Mouse (Mus musculus): Measurements from ENCODE around the gene Macrod2.

Macrod2 gene

GRCm38 (mm10) chr2:141434731-141435570 is 1039.8 kb downstream of the Macrod2 start:
- in situ Hi-C loops (cut with MboI, MseI), result loop anchor here in 1 of 2 experiments (10.0 kb wide), 1 partner anchor 1220 kb away; no protein-coding TSS in a partner anchor

GRCm38 (mm10) chr2:141441896-141442295 is 1046.8 kb downstream of the Macrod2 start:
- in situ Hi-C loops (cut with MboI, MseI), result no loop called here

- in situ Hi-C loops (cut with MboI, MseI), result no loop called here
Observed at GRCm38 (mm10) chr2:141449078-141449680, 1054.1 kb downstream of the Macrod2 start.

GRCm38 (mm10) chr2:141463946-141464345 is 1068.8 kb downstream of the Macrod2 start:
- in situ Hi-C loops (cut with MboI, MseI), result no loop called here

GRCm38 (mm10) chr2:141472791-141473190 is 1077.7 kb downstream of the Macrod2 start:
- in situ Hi-C loops (cut with MboI, MseI), result no loop called here

- in situ Hi-C loops (cut with MboI, MseI), result no loop called here
Observed at GRCm38 (mm10) chr2:141477585-141477984, 1082.5 kb downstream of the Macrod2 start.

GRCm38 (mm10) chr2:141490518-141490917 is 1095.4 kb downstream of the Macrod2 start:
- in situ Hi-C loops (cut with MboI, MseI), result no loop called here

- in situ Hi-C loops (cut with MboI, MseI), result loop anchor here in 1 of 2 experiments (10.0 kb wide), 1 partner anchor 339 kb away; no protein-coding TSS in a partner anchor
Observed at GRCm38 (mm10) chr2:141505451-141505850, 1110.3 kb downstream of the Macrod2 start.

GRCm38 (mm10) chr2:141507929-141508897 is 1113.1 kb downstream of the Macrod2 start:
- in situ Hi-C loops (cut with MboI, MseI), result loop anchor here in 1 of 2 experiments (10.0 kb wide), 1 partner anchor 337 kb away; no protein-coding TSS in a partner anchor

GRCm38 (mm10) chr2:141514976-141515375 is 1119.9 kb downstream of the Macrod2 start:
- in situ Hi-C loops (cut with MboI, MseI), result no loop called here

- in situ Hi-C loops (cut with MboI, MseI), result no loop called here
Observed at GRCm38 (mm10) chr2:141522081-141522480, 1127.0 kb downstream of the Macrod2 start.

- in situ Hi-C loops (cut with MboI, MseI), result no loop called here
Observed at GRCm38 (mm10) chr2:141545877-141546276, 1150.8 kb downstream of the Macrod2 start.

GRCm38 (mm10) chr2:141551701-141552100 is 1156.6 kb downstream of the Macrod2 start:
- in situ Hi-C loops (cut with MboI, MseI), result no loop called here

GRCm38 (mm10) chr2:141556747-141557146 is 1161.6 kb downstream of the Macrod2 start:
- in situ Hi-C loops (cut with MboI, MseI), result no loop called here

GRCm38 (mm10) chr2:141558242-141558827 is 1163.2 kb downstream of the Macrod2 start:
- in situ Hi-C loops (cut with MboI, MseI), result no loop called here

- in situ Hi-C loops (cut with MboI, MseI), result no loop called here
Observed at GRCm38 (mm10) chr2:141565986-141566385, 1170.9 kb downstream of the Macrod2 start.

GRCm38 (mm10) chr2:141571360-141571759 is 1176.3 kb downstream of the Macrod2 start:
- in situ Hi-C loops (cut with MboI, MseI), result no loop called here

- in situ Hi-C loops (cut with MboI, MseI), result no loop called here
Observed at GRCm38 (mm10) chr2:141578206-141578605, 1183.1 kb downstream of the Macrod2 start.

- in situ Hi-C loops (cut with MboI, MseI), result loop anchor here in 1 of 2 experiments (10.0 kb wide), 1 partner anchor 688 kb away; no protein-coding TSS in a partner anchor
Observed at GRCm38 (mm10) chr2:141582431-141582830, 1187.3 kb downstream of the Macrod2 start.

GRCm38 (mm10) chr2:141582933-141583332 is 1187.8 kb downstream of the Macrod2 start:
- in situ Hi-C loops (cut with MboI, MseI), result loop anchor here in 1 of 2 experiments (10.0 kb wide), 1 partner anchor 688 kb away; no protein-coding TSS in a partner anchor

- in situ Hi-C loops (cut with MboI, MseI), result loop anchor here in 1 of 2 experiments (10.0 kb wide), 1 partner anchor 692 kb away; no protein-coding TSS in a partner anchor
Observed at GRCm38 (mm10) chr2:141587290-141587689, 1192.2 kb downstream of the Macrod2 start.
